In the genomic region with DNA sequence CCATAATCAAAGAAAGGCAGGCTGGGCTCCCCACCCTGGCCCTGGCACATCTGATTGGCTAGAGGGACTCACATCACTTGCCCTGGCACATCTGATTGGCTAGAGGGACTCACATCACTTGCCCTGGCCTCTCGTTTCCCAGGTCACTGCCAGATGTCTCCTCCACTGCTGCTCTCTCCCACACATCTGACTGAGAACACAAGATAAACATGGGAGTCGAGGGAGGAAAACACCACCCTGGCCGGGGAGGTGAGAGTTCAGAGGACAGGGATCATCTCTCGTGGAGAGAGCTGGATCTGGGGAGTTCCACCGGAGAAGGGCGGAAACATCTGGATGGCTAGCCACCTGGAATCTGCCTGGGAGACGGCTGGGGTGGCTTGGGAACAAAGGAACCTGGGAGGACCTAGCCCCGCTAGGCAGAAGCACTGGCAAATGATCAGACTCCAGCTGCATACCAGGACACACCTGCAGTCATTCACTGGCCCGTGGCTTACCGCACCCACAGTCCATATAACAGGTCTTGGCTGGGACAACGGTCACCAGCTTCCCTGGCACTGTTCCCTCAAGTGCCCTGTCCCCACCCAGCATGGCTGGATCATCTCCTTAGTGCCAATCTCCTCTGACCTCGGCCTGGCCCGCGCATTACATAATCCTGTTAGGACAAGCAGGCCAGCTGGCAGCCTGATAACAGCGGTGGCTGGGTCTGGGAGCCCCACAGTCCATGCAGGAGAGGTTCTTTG, we compare ENCODE assay signal across 8 mouse cellular contexts. TPM values are rescaled to one million over a fixed set of nuclear protein-coding genes. Genes with fewer than 3 reads are reported as not detected.
DNase-seq lines count a peak whose midpoint lies in the region; ATAC-seq and TF ChIP-seq lines count a peak whose summit lies in the region.

No protein-coding gene starts in this region.

- H3K27me3 ChIP-seq in E14TG2a.4 (ENCODE audit: insufficient read depth, low read length) = peaks cover 35% of the 10 kb centered on the region
- H3K27me3 ChIP-seq in embryonic facial prominence, embryonic 12.5 days = no peaks in the 10 kb centered on the region
- no peaks in the 10 kb centered on the region for H3K27me3 ChIP-seq in limb, embryonic 13.5 days

- H3K36me3 ChIP-seq in E14TG2a.4 (ENCODE audit: insufficient read depth, low read length) = no peaks in the 10 kb centered on the region
- H3K36me3 ChIP-seq in embryonic facial prominence, embryonic 12.5 days = no peaks in the 10 kb centered on the region
- H3K36me3 ChIP-seq in limb, embryonic 13.5 days = no peaks in the 10 kb centered on the region

- 55% methylated on average over 15 of the region's 15 CpGs for WGBS in embryonic facial prominence, embryonic 12.5 days
- 41% methylated on average over 15 of the region's 15 CpGs for WGBS in limb, embryonic 13.5 days

- peak overlapping the region; percentile 75 for H3K4me3 ChIP-seq in E14TG2a.4 (replicated peaks; ENCODE audit: low read length)
- no peak overlapping the region for H3K4me3 ChIP-seq in embryonic facial prominence, embryonic 12.5 days
- 0 out of 2 replicates have a peak overlapping the region, but pooled peaks have one; percentile 13 for H3K4me3 ChIP-seq in limb, embryonic 13.5 days
- H3K4me3 ChIP-seq in layer of hippocampus, adult 2 months = no peak overlapping the region
- no peak overlapping the region for H3K4me3 ChIP-seq in left cerebral cortex, adult 2 months

- H3K9me3 ChIP-seq in E14TG2a.4 (ENCODE audit: low read length) = no peaks in the 10 kb centered on the region
- no peaks in the 10 kb centered on the region for H3K9me3 ChIP-seq in embryonic facial prominence, embryonic 12.5 days
- H3K9me3 ChIP-seq in limb, embryonic 13.5 days = no peaks in the 10 kb centered on the region

- H3K9ac ChIP-seq in embryonic facial prominence, embryonic 12.5 days = no peak overlapping the region
- H3K9ac ChIP-seq in limb, embryonic 13.5 days = no peak overlapping the region

- ATAC-seq in embryonic facial prominence, embryonic 12.5 days (ENCODE audit: insufficient number of reproducible peaks, insufficient read depth, low FRiP score, low TSS enrichment) = no peak
- peak; percentile 44; the same call in 1 of the 2 replicates for ATAC-seq in limb, embryonic 13.5 days (ENCODE audit: low FRiP score, low read depth)

- intact Hi-C loops in heart, postnatal 25 days (cut with DNase I) = loop anchor here (10.0 kb wide), 2 partner anchors 539 to 589 kb away; a partner anchor contains a TSS
- intact Hi-C loops in left cerebral cortex, adult 2 months (cut with DNase I) = no loop called here

- H3K4me2 ChIP-seq in embryonic facial prominence, embryonic 12.5 days (replicated peaks) = 0 out of 2 replicates have a peak overlapping the region, but pooled peaks have one; percentile 19
- H3K4me2 ChIP-seq in limb, embryonic 13.5 days (replicated peaks) = peak overlapping the region; percentile 35; the same call in 1 of the 2 replicates

- no peak for TF ChIP-seq CTCF in E14TG2a.4 (conservative IDR thresholded peaks at IDR 0.05; ENCODE audit: low read length)
- TF ChIP-seq CTCF in layer of hippocampus, adult 2 months (conservative IDR thresholded peaks at IDR 0.05) = no peak
- no peak for TF ChIP-seq CTCF in left cerebral cortex, adult 2 months (IDR thresholded peaks at IDR 0.05)

- no peak overlapping the region for H3K27ac ChIP-seq in embryonic facial prominence, embryonic 12.5 days
- peak overlapping the region; percentile 11; the same call in 1 of the 2 replicates for H3K27ac ChIP-seq in limb, embryonic 13.5 days
- no peak overlapping the region for H3K27ac ChIP-seq in layer of hippocampus, adult 2 months
- H3K27ac ChIP-seq in left cerebral cortex, adult 2 months = no peak overlapping the region

- peaks cover 38% of the 10 kb centered on the region for H3K4me1 ChIP-seq in E14TG2a.4 (replicated peaks; ENCODE audit: low read depth, low read length)
- H3K4me1 ChIP-seq in embryonic facial prominence, embryonic 12.5 days = no peaks in the 10 kb centered on the region
- H3K4me1 ChIP-seq in limb, embryonic 13.5 days = peaks cover 16% of the 10 kb centered on the region; the same call in 1 of the 2 replicates

- peak; percentile 32 to 36 for DNase-seq in adrenal gland, adult 18-20 months (ENCODE audit: low spot score in 2 of 2)
- DNase-seq in heart, postnatal 25 days (ENCODE audit: low spot score) = peak; percentile 65
- DNase-seq in ovary, postnatal 14 days (ENCODE audit: low spot score) = peak; percentile 32
- DNase-seq in layer of hippocampus, adult 2 months (ENCODE audit: low spot score in 2 of 2) = no peak
- DNase-seq in left cerebral cortex, adult 2 months (ENCODE audit: extremely low spot score in 1 of 2, low spot score in 2 of 2) = no peak

RNA-seq across cellular contexts. Expression of a gene that starts 17.2 kb away (rescaled TPM):
- not detected for total RNA-seq in adrenal gland, adult 18-20 months (2021)
- 0.04 and 0.05 TPM in 2 replicates for polyA plus RNA-seq in embryonic facial prominence, embryonic 12.5 days (2016; fragmentation: Nextera tagmentation; extraction: Ambion mirVana)
- under 1 TPM; 0.08 to 0.10 TPM for total RNA-seq in heart, postnatal 25 days (2021)
- polyA plus RNA-seq in limb, embryonic 13.5 days (2015; fragmentation: Nextera tagmentation; extraction: Ambion mirVana) = 0.06 TPM in 1 of 2 replicates, not detected in the other
- total RNA-seq in layer of hippocampus, adult 2 months (2021) = under 1 TPM in 1 of 2 experiments, not detected in 1; 0.10 TPM
- total RNA-seq in left cerebral cortex, adult 2 months (2021) = under 1 TPM in 1 of 2 experiments, not detected in 1; 0.07 TPM

RNA-seq across cellular contexts. Expression of a gene that starts 26.5 kb away (rescaled TPM):
- 10 to 100 TPM; 22.3 to 23.5 TPM for total RNA-seq in adrenal gland, adult 18-20 months (2021)
- polyA plus RNA-seq in embryonic facial prominence, embryonic 12.5 days (2016; fragmentation: Nextera tagmentation; extraction: Ambion mirVana) = 56.4 and 60.6 TPM in 2 replicates
- total RNA-seq in heart, postnatal 25 days (2021) = 10 to 100 TPM; 16.1 to 16.4 TPM
- 52.4 and 54.9 TPM in 2 replicates for polyA plus RNA-seq in limb, embryonic 13.5 days (2015; fragmentation: Nextera tagmentation; extraction: Ambion mirVana)
- total RNA-seq in layer of hippocampus, adult 2 months (2021) = 10 to 100 TPM; 19.9 to 20.2 TPM
- total RNA-seq in left cerebral cortex, adult 2 months (2021) = 10 to 100 TPM; 19.4 to 22.2 TPM

Comparison
In these comparisons a context has a peak if more than half of its experiments do, and no peak if none do; other contexts are left out.
1. H3K4me3 ChIP-seq: peak in E14TG2a.4 (single experiment) and limb, embryonic 13.5 days (single experiment); none in embryonic facial prominence, embryonic 12.5 days (single experiment), layer of hippocampus, adult 2 months (single experiment) and left cerebral cortex, adult 2 months (single experiment).
2. DNase-seq: peak in adrenal gland, adult 18-20 months (2 of 2), heart, postnatal 25 days (single experiment) and ovary, postnatal 14 days (single experiment); none in layer of hippocampus, adult 2 months (0 of 2) and left cerebral cortex, adult 2 months (0 of 2).